Mouse (Mus musculus): Measurements from ENCODE around the gene Wdr24. TPM values are rescaled to one million over a fixed set of nuclear protein-coding genes. Genes with fewer than 3 reads are reported as not detected.

Wdr24 gene
- polyA plus RNA-seq, 1 experiment from 2014 or later: 46.8 TPM

Other genes with a start within 250 kb of the Wdr24 start
- 29.4 TPM for gene Lmf1, start 244.5 kb upstream of the Wdr24 start, polyA plus RNA-seq (2017; shearing (Covaris generic))
- gene Gng13, start 106.5 kb upstream of the Wdr24 start, polyA plus RNA-seq (2017; shearing (Covaris generic)): not detected
- gene Chtf18, start 96.2 kb upstream of the Wdr24 start, polyA plus RNA-seq (2017; shearing (Covaris generic)): 5.8 TPM
- 20.1 TPM for gene Rpusd1, start 96.0 kb upstream of the Wdr24 start, polyA plus RNA-seq (2017; shearing (Covaris generic))
- gene Mslnl, start 87.6 kb upstream of the Wdr24 start, polyA plus RNA-seq (2017; shearing (Covaris generic)): not detected
- not detected for gene Msln, start 69.2 kb upstream of the Wdr24 start, polyA plus RNA-seq (2017; shearing (Covaris generic))
- gene Narfl, start 49.9 kb upstream of the Wdr24 start, polyA plus RNA-seq (2017; shearing (Covaris generic)): 29.9 TPM
- 59.1 TPM for gene Haghl, start 38.0 kb upstream of the Wdr24 start, polyA plus RNA-seq (2017; shearing (Covaris generic))
- 0.52 TPM for gene Ccdc78, start 37.0 kb upstream of the Wdr24 start, polyA plus RNA-seq (2017; shearing (Covaris generic))
- 259 TPM for gene Fam173a, start 30.7 kb upstream of the Wdr24 start, polyA plus RNA-seq (2017; shearing (Covaris generic))
- not detected for gene AC134908.4, start 28.0 kb upstream of the Wdr24 start, polyA plus RNA-seq (2017; shearing (Covaris generic))
- 7.7 TPM for gene Metrn, start 26.5 kb upstream of the Wdr24 start, polyA plus RNA-seq (2017; shearing (Covaris generic))
- gene Fbxl16, start 14.5 kb upstream of the Wdr24 start, polyA plus RNA-seq (2017; shearing (Covaris generic)): not detected
- 44.0 TPM for gene Jmjd8, start 5.2 kb downstream of the Wdr24 start, polyA plus RNA-seq (2017; shearing (Covaris generic))
- 63.7 TPM for gene Stub1, start 9.8 kb downstream of the Wdr24 start, polyA plus RNA-seq (2017; shearing (Covaris generic))
- gene Rhbdl1, start 13.7 kb downstream of the Wdr24 start, polyA plus RNA-seq (2017; shearing (Covaris generic)): 0.27 TPM
- 0.48 TPM for gene Gm20683, start 18.1 kb downstream of the Wdr24 start, polyA plus RNA-seq (2017; shearing (Covaris generic))
- 45.1 TPM for gene Rhot2, start 21.2 kb downstream of the Wdr24 start, polyA plus RNA-seq (2017; shearing (Covaris generic))
- gene Wdr90, start 37.9 kb downstream of the Wdr24 start, polyA plus RNA-seq (2017; shearing (Covaris generic)): 6.7 TPM
- gene Mcrip2, start 45.1 kb downstream of the Wdr24 start, polyA plus RNA-seq (2017; shearing (Covaris generic)): 2.4 TPM
- gene Mettl26, start 51.4 kb downstream of the Wdr24 start, polyA plus RNA-seq (2017; shearing (Covaris generic)): 112 TPM
- 1.5 TPM for gene Wfikkn1, start 57.2 kb downstream of the Wdr24 start, polyA plus RNA-seq (2017; shearing (Covaris generic))
- gene Rab40c, start 96.1 kb downstream of the Wdr24 start, polyA plus RNA-seq (2017; shearing (Covaris generic)): 5.6 TPM
- gene Pigq, start 121.3 kb downstream of the Wdr24 start, polyA plus RNA-seq (2017; shearing (Covaris generic)): 63.9 TPM
- gene Nhlrc4, start 121.3 kb downstream of the Wdr24 start, polyA plus RNA-seq (2017; shearing (Covaris generic)): not detected
- not detected for gene A930017K11Rik, start 128.9 kb downstream of the Wdr24 start, polyA plus RNA-seq (2017; shearing (Covaris generic))
- 14.6 TPM for gene Capn15, start 162.2 kb downstream of the Wdr24 start, polyA plus RNA-seq (2017; shearing (Covaris generic))
- gene Rab11fip3, start 245.9 kb downstream of the Wdr24 start, polyA plus RNA-seq (2017; shearing (Covaris generic)): 1.5 TPM

Measured in CD4-positive, CD25-positive, alpha-beta regulatory T cell, adult 9 weeks (primary cell).